ENCODE assay signal across 19 mouse cellular contexts in the genomic region with DNA sequence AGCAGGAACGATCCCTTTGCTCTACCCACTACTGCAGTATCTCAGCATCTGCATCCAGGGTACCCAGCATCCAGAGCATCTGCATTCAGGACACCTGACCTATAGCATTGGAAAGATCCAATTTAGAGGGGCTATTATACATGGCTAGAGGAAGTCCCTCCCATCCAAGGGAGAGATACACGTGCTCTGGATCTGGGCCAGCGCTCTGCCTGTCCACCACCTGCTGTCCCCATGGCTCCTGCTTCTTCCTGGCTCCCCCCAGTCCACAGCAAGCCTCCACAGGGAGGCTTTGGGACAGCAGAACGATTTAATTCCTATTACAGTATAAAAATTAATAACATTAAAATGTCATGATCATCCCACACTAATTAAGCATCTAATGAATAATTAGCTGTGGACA.
"Had no signal": no experiment of that assay in that cellular context is flagged by ENCODE, and none has a peak within 500 bp of the region (broad histone marks: within the 10 kb centered on the region; RNA-seq: fewer than 3 reads in every experiment).

No protein-coding gene starts in this region.

- H3K9ac ChIP-seq: limb, embryonic 13.5 days; liver, embryonic 13.5 days; midbrain, embryonic 13.5 days had no signal

- H3K36me3 ChIP-seq: limb, embryonic 13.5 days; liver, embryonic 13.5 days; midbrain, embryonic 10.5 days; midbrain, embryonic 13.5 days had no signal

- H3K4me1 ChIP-seq: liver, embryonic 13.5 days; megakaryocyte, embryonic 14.5 days had no signal

- ATAC-seq: midbrain, embryonic 13.5 days had no signal

- H3K4me3 ChIP-seq: layer of hippocampus, adult 2 months; limb, embryonic 13.5 days; liver, embryonic 13.5 days; megakaryocyte, embryonic 14.5 days; midbrain, embryonic 10.5 days; midbrain, embryonic 13.5 days had no signal

- H3K9me3 ChIP-seq: limb, embryonic 13.5 days; liver, embryonic 13.5 days; megakaryocyte, embryonic 14.5 days; midbrain, embryonic 10.5 days; midbrain, embryonic 13.5 days had no signal

- H3K27me3 ChIP-seq: liver, embryonic 13.5 days; megakaryocyte, embryonic 14.5 days; midbrain, embryonic 13.5 days had no signal

- DNase-seq: kidney, adult 2 months; kidney, postnatal 25 days; layer of hippocampus, adult 9-11 months; liver, embryonic 13.5 days; lung, adult 2 months; lung, postnatal 14 days; right cerebral cortex, adult 18-20 months; right cerebral cortex, postnatal 14 days; right cerebral cortex, postnatal 4 days; thymus, adult 2 months; thymus, postnatal 14 days; thymus, postnatal 4 days had no signal

- H3K4me2 ChIP-seq: limb, embryonic 13.5 days; liver, embryonic 13.5 days; midbrain, embryonic 13.5 days had no signal

- H3K27ac ChIP-seq: kidney, postnatal 0 days; layer of hippocampus, adult 2 months; limb, embryonic 13.5 days; liver, embryonic 13.5 days; midbrain, embryonic 10.5 days; midbrain, embryonic 13.5 days; stomach, postnatal 0 days had no signal
